Mouse (Mus musculus): Measurements from ENCODE around the gene Alpk3.

DNA sequence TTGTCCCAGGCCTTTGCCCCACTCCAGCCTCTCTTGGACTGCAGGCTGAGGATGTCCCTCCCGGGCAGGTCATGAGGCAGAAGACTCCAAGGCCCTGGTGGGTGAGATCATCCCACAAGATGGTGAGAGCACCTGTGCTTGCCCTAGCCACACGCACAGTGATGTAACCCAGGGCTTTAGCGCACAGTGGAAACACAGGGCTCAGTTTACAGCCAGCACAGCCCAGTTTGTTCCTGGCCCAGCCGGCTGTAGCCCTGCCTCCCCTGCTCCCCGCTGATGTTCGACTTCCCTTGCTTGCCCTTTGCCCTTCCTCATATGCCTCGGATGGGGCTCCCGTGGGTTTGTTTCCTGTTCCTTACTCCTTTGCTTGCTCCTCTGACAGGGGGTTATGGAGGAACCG lies 17.1 kb downstream of the Alpk3 start:
- no peak for TF ChIP-seq POLR2A (IDR thresholded peaks at IDR 0.05; ENCODE audit: control insufficient read depth in 1 of 2, insufficient read depth in 1 of 2, low read depth in 1 of 2, low read length in 2 of 2, poor library complexity in 1 of 2)
- TF ChIP-seq ETS1 (IDR thresholded peaks at IDR 0.05; ENCODE audit: low read depth, low read length) = no peak
- TF ChIP-seq CTCF (IDR thresholded peaks at IDR 0.05 in 2 of 3, conservative IDR thresholded peaks at IDR 0.05 in 1 of 3; ENCODE audit: control insufficient read depth in 1 of 3, insufficient read depth in 1 of 3, low read depth in 2 of 3, low read length in 3 of 3, poor library complexity in 1 of 3, severe bottlenecking in 1 of 3) = no peak
- TF ChIP-seq JUND (IDR thresholded peaks at IDR 0.05; ENCODE audit: low read depth, low read length) = no peak
- TF ChIP-seq KAT2A (conservative IDR thresholded peaks at IDR 0.05; ENCODE audit: low read depth, low read length) = no peak
- no peak for TF ChIP-seq RCOR1 (IDR thresholded peaks at IDR 0.05; ENCODE audit: low read depth, low read length)
- no peak for TF ChIP-seq MAX (IDR thresholded peaks at IDR 0.05; ENCODE audit: low read length)

All from MEL (cell line).